Mouse (Mus musculus) liver, embryonic 14.5 days (tissue): ENCODE data around the gene Alkbh2. TPM values are rescaled to one million over a fixed set of nuclear protein-coding genes. Genes with fewer than 3 reads are reported as not detected.

ENCODE experiments used
- ATAC-seq: fragments of 200-750 bp; cut with Nextera tagmentation; 2 replicates; pipeline ENCODE4 v1.8.0; 2017; ENCODE audit warnings: moderate number of reproducible peaks, mild to moderate bottlenecking, moderate library complexity; ENCODE audit not compliant: insufficient read depth
- DNase-seq, 3 experiments: peaks; one replicate each; pipeline ENCODE4 v3.0.0-alpha.2; 2012 to 2013; ENCODE audit warnings: low read depth in 3 of 3, low spot score in 3 of 3
- H3K27ac ChIP-seq: fragments of 300-500 bp; sonication (generic); 2 replicates; pipeline ENCODE4 v1.5.1; 2014; ENCODE audit warnings: moderate library complexity, mild to moderate bottlenecking, control low read depth, inconsistent platforms
- H3K27me3 ChIP-seq: fragments of 300-500 bp; sonication (generic); 2 replicates; pipeline ENCODE4 v1.6.1; 2014; ENCODE audit warnings: mild to moderate bottlenecking, low read length, moderate library complexity; ENCODE audit not compliant: control insufficient read depth, insufficient read depth
- H3K36me3 ChIP-seq: fragments of 300-500 bp; sonication (generic); replicated peaks from 2 replicates; pipeline ENCODE4 v1.6.1; 2014; ENCODE audit warnings: low read depth; ENCODE audit not compliant: control insufficient read depth, insufficient read depth
- H3K4me1 ChIP-seq, 2 experiments: fragments of 200-500 bp in 1 of 2; fragments of 300-500 bp in 1 of 2; sonication (generic) in 1 of 2; replicated peaks; 2 replicates each; pipeline ENCODE4 v1.6.1; 2012 to 2014; ENCODE audit warnings: antibody characterized with exemption in 1 of 2, inconsistent platforms in 1 of 2, low read length in 1 of 2; ENCODE audit not compliant: control insufficient read depth in 2 of 2, insufficient read depth in 2 of 2
- H3K4me2 ChIP-seq: fragments of 300-500 bp; sonication (generic); 2 replicates; pipeline ENCODE4 v1.6.1; 2014; ENCODE audit warnings: low read depth, mild to moderate bottlenecking, control low read depth, moderate library complexity
- H3K4me3 ChIP-seq, 2 experiments: fragments of 200-500 bp in 1 of 2; fragments of 300-500 bp in 1 of 2; sonication (generic) in 1 of 2; 2 replicates each; pipeline ENCODE4 v1.5.1; 2012 to 2014; ENCODE audit warnings: low read depth in 2 of 2, low read length in 2 of 2, mild to moderate bottlenecking in 2 of 2, control low read depth in 1 of 2, inconsistent platforms in 1 of 2, moderate library complexity in 1 of 2; ENCODE audit not compliant: insufficient read depth in 1 of 2
- H3K9ac ChIP-seq: fragments of 300-500 bp; sonication (generic); replicated peaks from 2 replicates; pipeline ENCODE4 v1.6.1; 2014; ENCODE audit warnings: mild to moderate bottlenecking, control low read depth, moderate library complexity
- H3K9me3 ChIP-seq: fragments of 300-500 bp; sonication (generic); 2 replicates; pipeline ENCODE4 v1.6.1; 2016; ENCODE audit warnings: low read length, mixed read lengths; ENCODE audit not compliant: control insufficient read depth
- CTCF ChIP-seq: IDR thresholded peaks from 2 replicates; pipeline ENCODE4 v1.5.1; 2016; ENCODE audit warnings: antibody characterized with exemption, low read depth, control low read depth
- EP300 ChIP-seq: IDR thresholded peaks from 2 replicates; pipeline ENCODE4 v1.6.1; 2016; ENCODE audit warnings: antibody characterized with exemption, low read depth
- WGBS: fragments of 180-500 bp; shearing (Covaris S2); extraction: QIAGEN DNeasy Blood & Tissue Kit; methylation state at CpG from one replicate; pipeline ENCODE4 v1.1.7; 2014; ENCODE audit not compliant: insufficient replicate concordance; 5-methylcytosine and 5-hydroxymethylcytosine counted together
- polyA plus RNA-seq, 2 experiments: library from polyadenylated mRNA; depleted of rRNA in 1 of 2; stranded (reverse) in 1 of 2; unstranded in 1 of 2; fragments of >200 nt; fragmentation: Nextera tagmentation in 1 of 2; extraction: Ambion mirVana in 1 of 2; gene quantifications; 2 replicates each; pipeline versions ENCODE4 v1.2.1 to v1.2.3; 2012 to 2014

Alkbh2 gene
- polyA plus RNA-seq, 2 experiments: 3.9 to 5.7 TPM

GRCm38 (mm10) chr5:114100390-114101099 is 27.5 kb downstream of the Alkbh2 start:
- Histone ChIP-seq H3K4me3 (peak overlapping the region; percentile 66 to 85), H3K27ac (no peak overlapping the region), H3K4me1 (peaks cover 0 to 9% of the 10 kb centered on the region in 2 experiments; a peak in 3 of 4 replicates), H3K9me3 (no peaks in the 10 kb centered on the region), H3K36me3 (no peaks in the 10 kb centered on the region), H3K9ac (peak overlapping the region; percentile 73), H3K27me3 (no peaks in the 10 kb centered on the region; the same call in 1 of the 2 replicates), H3K4me2 (peak overlapping the region; percentile 74)
- DNase-seq: no peak
- WGBS: 4% methylated on average over 59 of the region's 64 CpGs
- ATAC-seq: peak; percentile 68
- TF ChIP-seq EP300: no peak
- no peak for TF ChIP-seq CTCF

DNA sequence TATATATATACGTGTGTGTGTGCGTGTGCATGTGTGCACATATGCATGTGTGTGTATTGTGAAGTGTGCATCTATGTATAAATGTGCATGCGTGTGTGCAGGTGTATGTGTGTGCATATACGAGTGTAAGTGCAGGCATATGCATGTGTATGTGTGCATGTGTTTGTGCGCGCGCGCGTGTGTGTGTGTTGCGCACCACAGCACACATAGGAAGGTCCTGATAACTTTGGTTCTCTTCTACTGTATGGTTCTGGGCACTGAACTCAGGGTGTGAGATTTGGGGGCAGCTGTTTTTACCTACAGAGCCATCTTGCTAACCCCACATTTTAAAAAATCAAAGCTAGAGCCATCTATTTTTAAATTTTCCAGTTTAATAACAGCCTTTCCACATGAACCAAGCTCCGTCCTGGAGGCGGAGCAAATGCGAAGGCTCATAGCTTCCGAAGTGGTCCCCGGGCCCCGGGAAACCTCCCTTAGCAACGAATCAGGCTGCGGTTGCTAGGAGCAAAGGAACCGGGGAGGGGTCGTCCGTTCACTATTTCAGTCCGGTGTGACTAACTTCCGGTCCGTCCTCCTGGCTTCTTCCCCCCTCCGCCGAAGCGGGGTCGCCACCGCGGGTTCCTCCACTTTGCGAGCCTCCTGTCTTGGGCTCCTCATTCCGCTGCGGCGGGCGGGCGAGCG is 28.2 kb downstream of the Alkbh2 start:
- WGBS: 8% methylated on average over 37 of the region's 37 CpGs

GRCm38 (mm10) chr5:114091057-114091807 is 36.8 kb downstream of the Alkbh2 start, which contains the start of gene Svop:
Gene Svop (minus strand): TSS chr5:114091570.
- Histone ChIP-seq H3K36me3 (no peaks in the 10 kb centered on the region), H3K4me2 (no peak within 1 kb of the TSS), H3K9me3 (no peaks in the 10 kb centered on the region), H3K4me1 (no peaks in the 10 kb centered on the region), H3K9ac (no peak within 1 kb of the TSS), H3K4me3 (no peak within 1 kb of the TSS), H3K27ac (no peak within 1 kb of the TSS), H3K27me3 (no peaks in the 10 kb centered on the region; the same call in none of the 2 replicates)
- no peak for ATAC-seq
- WGBS: 4% methylated on average over 40 of the region's 40 CpGs
- DNase-seq: peak; percentile 16 to 32 (median 22)
- TF ChIP-seq CTCF (no peak), EP300 (no peak)

More for the DNA sequence above, 28.2 kb downstream of the Alkbh2 start:
- peak; percentile 58 to 69 (median 62) for DNase-seq
- Histone ChIP-seq H3K9me3 (no peaks in the 10 kb centered on the region), H3K9ac (peak overlapping the region; percentile 73), H3K4me3 (peak overlapping the region; percentile 66 to 85), H3K36me3 (no peaks in the 10 kb centered on the region), H3K4me2 (peak overlapping the region; percentile 74), H3K27ac (no peak overlapping the region), H3K4me1 (peaks cover 0 to 9% of the 10 kb centered on the region in 2 experiments; a peak in 3 of 4 replicates), H3K27me3 (no peaks in the 10 kb centered on the region; the same call in 1 of the 2 replicates)
- peak; percentile 81 for ATAC-seq
- TF ChIP-seq EP300 (no peak), CTCF (no peak)

GRCm38 (mm10) chr5:114090421-114091013 is 37.5 kb downstream of the Alkbh2 start:
- Histone ChIP-seq H3K27ac (no peak overlapping the region), H3K9me3 (no peaks in the 10 kb centered on the region), H3K4me3 (no peak overlapping the region), H3K9ac (no peak overlapping the region), H3K4me2 (no peak overlapping the region), H3K27me3 (no peaks in the 10 kb centered on the region; the same call in none of the 2 replicates), H3K4me1 (no peaks in the 10 kb centered on the region), H3K36me3 (no peaks in the 10 kb centered on the region)
- ATAC-seq (no peak), DNase-seq (no peak)
- 27% methylated on average over 7 of the region's 7 CpGs for WGBS
- TF ChIP-seq CTCF: no peak
- TF ChIP-seq EP300: no peak
